Mouse (Mus musculus): ENCODE results near the gene St3gal4. TPM values are rescaled to one million over a fixed set of nuclear protein-coding genes. Genes with fewer than 3 reads are reported as not detected.

Gene St3gal4
- total RNA-seq, 1 experiment from 2014 or later, result 141 TPM

DNA sequence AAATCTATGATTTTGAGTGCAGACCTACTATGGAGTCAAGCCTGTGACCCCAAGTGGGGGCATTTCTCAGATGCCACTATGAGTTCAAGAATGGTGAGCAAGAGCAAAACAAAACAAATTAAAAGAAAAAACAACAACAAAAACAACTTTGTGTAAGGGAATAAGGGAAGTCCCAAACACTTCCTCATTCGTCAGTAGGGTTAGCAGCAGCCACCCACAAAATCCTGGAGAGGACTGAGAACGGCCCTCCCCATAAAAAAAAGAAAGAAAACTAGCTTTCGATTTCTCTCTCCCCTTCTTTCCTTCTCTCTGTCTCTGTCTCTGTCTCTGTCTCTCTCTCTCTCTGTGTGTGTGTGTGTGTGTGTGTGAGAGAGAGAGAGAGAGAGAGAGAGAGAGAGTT is 62.5 kb downstream of the St3gal4 start:
- no peak for ATAC-seq (replicated peaks; ENCODE audit: insufficient number of reproducible peaks, low FRiP score, low TSS enrichment, poor library complexity, severe bottlenecking)

DNA sequence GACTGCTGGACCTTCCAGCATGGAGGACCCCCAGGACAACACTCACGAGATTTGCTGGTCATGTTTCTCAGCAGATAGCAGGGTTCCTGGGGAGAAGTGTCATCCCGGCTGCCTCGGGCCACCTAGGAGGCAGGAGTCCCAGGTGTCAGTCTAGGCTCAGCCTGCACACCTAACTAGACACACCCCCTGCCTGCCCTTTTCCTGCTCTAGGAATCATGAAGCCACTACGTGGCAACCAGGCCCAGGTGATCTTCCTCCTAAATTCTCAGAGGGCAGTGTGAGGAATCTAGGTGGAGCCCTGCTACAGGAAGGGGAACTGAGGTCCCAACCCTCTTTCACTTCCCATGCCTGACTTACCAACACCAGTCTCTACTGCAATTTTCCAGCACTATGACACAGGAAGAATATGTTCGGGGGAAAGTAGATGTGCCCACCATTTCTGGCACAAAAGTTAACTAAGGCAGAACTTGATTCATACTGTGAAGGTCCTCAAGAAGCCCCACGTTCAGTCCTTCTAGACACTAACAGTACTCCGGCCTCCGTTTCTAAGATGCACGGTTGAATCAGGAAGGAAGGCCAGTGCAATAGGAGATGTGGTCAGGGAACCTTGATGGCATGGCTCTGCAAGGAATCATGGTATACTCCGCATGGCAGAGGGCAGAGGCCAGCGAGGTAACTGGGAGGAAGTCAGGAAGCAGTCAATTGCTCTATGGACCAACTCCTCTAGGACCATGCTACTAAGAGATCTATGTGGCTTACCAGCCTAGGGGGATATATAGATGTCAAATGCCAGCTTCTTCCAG is 63.3 kb downstream of the St3gal4 start:
- ATAC-seq (replicated peaks; ENCODE audit: insufficient number of reproducible peaks, low FRiP score, low TSS enrichment, poor library complexity, severe bottlenecking), result peak; percentile 75

- ATAC-seq (replicated peaks; ENCODE audit: insufficient number of reproducible peaks, low FRiP score, low TSS enrichment, poor library complexity, severe bottlenecking), result no peak
Observed at GRCm38 (mm10) chr9:35053669-35054068, 65.4 kb downstream of the St3gal4 start.

GRCm38 (mm10) chr9:35053081-35053480 is 66.0 kb downstream of the St3gal4 start:
- no peak for ATAC-seq (replicated peaks; ENCODE audit: insufficient number of reproducible peaks, low FRiP score, low TSS enrichment, poor library complexity, severe bottlenecking)

DNA sequence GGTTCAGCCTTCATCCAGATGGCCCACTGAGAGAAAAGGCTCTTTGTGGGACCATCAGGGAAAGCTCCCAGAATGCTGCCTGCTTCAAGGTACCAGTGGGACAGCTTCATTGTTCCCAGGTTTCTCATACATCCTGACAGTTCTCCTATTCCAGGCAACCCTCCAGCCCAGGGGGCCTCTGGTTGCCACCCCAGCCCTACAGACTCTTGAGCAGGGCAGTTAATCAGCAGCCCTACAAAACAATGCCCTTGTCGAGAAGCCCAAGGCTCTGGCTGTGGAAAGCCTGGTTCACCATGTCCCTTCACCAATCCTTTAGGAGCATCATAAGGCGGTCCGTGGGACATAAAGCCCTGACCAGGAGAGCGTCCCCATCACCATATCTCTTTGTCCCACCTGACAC is 66.4 kb downstream of the St3gal4 start:
- no peak for ATAC-seq (replicated peaks; ENCODE audit: insufficient number of reproducible peaks, low FRiP score, low TSS enrichment, poor library complexity, severe bottlenecking)

- no peak for ATAC-seq (replicated peaks; ENCODE audit: insufficient number of reproducible peaks, low FRiP score, low TSS enrichment, poor library complexity, severe bottlenecking)
Observed at GRCm38 (mm10) chr9:35051666-35052065, 67.4 kb downstream of the St3gal4 start.

DNA sequence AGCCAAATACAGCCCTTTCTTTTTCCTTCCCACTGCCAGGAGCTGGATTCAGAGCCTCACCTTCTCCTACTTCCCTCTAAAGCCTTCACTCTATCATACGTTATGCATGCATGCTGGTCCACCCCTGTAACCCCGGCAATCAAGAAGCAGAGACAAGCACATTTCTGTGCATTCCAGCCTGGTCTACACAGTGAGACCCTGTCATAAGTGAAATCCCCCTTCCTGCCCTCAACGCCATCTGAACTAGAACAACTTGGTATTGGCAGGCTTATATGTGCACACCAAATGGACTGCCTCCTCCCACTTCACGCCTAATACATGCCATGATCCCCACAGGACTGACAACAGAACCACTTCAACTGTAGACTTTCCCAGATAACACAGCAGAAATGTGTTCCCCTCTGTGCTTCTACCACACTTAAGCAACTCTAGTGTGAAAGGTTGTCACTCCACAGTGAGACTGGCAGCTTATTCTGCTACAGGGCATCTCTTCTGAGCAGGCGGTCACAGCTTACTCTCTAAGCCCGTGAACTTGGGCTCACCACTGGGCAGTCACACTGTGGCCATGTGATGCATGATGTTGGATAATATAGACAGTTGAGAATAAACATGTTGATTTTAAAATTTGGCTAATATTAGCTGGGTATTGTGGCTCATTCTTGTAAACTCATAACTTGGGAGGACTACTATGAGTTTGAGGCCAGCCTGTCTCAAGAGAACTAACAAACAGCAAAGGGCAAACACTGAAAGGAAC is 68.2 kb downstream of the St3gal4 start:
- no peak for ATAC-seq (replicated peaks; ENCODE audit: insufficient number of reproducible peaks, low FRiP score, low TSS enrichment, poor library complexity, severe bottlenecking)

DNA sequence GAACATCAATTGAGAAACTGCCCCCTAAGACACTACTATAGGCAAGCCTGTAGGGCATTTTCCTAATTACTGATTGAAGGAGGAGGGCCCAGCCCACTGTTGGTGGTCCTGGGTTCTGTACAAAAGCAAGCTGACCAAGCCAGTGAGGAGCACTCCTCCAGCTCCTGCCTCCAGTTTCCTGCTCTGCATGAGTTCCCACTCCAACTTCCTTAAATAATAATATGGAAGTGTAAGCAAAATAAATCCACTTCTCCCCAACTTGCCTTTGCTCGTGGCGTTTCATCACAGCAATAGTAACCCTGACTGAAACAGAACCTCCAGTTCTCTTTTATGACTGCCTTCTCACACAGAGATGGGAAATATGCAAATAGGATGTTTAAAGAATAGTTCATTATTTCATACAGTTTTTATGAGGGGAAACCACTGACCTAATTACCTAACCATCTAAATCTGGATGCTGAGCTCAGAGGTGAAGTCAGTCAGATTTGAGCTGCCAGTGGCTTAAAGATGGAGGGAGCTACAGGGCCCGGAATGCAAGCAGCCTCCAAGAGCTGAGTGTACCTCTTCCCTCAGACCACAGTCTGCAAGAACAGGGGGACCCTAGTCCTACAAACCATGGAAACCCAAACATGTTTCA is 69.1 kb downstream of the St3gal4 start:
- ATAC-seq (replicated peaks; ENCODE audit: insufficient number of reproducible peaks, low FRiP score, low TSS enrichment, poor library complexity, severe bottlenecking), result peak; percentile 71

DNA sequence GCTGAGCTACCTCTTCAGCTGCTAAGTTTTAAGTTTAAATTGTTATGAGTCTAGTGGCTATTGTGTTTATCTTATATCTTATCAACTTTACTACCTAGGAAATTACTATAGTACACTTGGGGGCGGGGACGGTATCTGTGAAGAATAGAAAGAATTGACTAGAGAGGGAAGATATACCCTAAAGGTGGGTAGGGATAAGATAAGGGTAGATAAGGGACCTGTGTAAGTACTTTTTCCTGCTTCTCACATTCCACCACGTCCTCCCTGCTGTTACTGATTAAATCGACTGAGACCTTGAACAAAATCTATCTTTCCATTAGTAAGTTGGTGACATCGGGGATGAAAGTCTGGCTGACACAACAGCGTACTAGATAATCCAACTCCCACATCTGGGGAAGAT is 70.6 kb downstream of the St3gal4 start:
- ATAC-seq (replicated peaks; ENCODE audit: insufficient number of reproducible peaks, low FRiP score, low TSS enrichment, poor library complexity, severe bottlenecking), result no peak

GRCm38 (mm10) chr9:35045756-35046155 is 73.3 kb downstream of the St3gal4 start:
- no peak for ATAC-seq (replicated peaks; ENCODE audit: insufficient number of reproducible peaks, low FRiP score, low TSS enrichment, poor library complexity, severe bottlenecking)

DNA sequence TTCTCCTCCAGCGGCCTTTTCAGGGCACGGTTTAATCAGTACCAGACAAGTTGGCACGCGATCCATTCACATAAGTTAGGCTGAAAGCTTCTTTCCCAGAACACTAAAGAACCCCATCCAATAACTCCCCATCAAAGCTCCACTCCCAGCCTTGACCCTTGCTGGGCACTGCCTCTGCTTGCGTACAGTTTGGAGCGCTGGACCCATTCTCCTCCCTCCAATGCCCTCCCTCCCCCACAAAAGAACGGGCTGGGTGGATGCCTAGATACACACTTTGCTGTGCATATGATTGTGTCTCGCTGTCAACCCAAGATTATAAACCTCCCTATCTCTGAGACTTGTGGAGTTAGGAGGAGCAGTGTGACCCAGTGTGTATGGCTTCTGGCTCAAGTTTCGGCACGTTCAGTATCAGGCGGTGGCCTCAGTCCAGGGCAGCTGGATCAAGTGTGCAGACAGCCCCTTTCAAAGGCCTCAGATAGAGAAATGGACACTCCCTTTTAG is 74.0 kb downstream of the St3gal4 start:
- no peak for ATAC-seq (replicated peaks; ENCODE audit: insufficient number of reproducible peaks, low FRiP score, low TSS enrichment, poor library complexity, severe bottlenecking)

DNA sequence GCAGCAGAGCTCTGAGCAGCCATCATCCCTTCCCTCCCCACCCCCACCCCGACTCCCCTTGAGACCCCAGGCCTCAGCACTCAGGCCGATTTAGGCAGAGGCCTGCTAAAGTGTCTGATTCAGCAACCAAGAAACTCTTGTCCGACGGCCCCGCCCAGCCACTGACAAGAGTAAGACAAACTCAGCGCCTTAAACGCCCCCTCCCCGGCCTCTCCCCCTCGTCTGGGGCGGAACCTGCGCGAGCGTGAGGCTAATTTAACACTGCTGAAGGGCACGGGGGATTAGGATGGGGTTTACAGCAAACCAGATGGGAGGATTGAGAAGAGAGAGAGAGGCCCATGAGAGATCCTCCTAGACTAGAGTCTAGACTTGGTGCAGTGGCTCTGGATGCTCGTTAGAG is 74.6 kb downstream of the St3gal4 start:
- ATAC-seq (replicated peaks; ENCODE audit: insufficient number of reproducible peaks, low FRiP score, low TSS enrichment, poor library complexity, severe bottlenecking), result no peak

DNA sequence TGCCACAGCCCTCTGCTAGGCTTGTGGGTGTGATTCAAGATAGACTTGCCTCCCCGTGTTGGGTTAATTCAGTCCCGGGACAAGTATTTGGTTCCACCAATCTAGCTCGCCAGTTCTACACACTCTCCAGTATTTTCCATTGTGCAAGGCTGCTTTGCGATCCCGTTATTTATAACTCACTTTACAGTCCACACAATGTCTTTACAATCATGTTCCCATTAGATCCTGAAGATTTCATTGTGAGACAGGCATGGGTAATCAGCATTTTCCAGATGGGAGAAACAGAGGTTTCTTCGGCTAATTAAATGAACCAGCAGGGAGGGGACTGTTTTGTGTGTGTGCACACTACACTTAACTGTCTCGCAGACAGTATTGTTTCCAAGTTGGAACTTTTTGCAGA is 75.4 kb downstream of the St3gal4 start:
- ATAC-seq (replicated peaks; ENCODE audit: insufficient number of reproducible peaks, low FRiP score, low TSS enrichment, poor library complexity, severe bottlenecking), result no peak

DNA sequence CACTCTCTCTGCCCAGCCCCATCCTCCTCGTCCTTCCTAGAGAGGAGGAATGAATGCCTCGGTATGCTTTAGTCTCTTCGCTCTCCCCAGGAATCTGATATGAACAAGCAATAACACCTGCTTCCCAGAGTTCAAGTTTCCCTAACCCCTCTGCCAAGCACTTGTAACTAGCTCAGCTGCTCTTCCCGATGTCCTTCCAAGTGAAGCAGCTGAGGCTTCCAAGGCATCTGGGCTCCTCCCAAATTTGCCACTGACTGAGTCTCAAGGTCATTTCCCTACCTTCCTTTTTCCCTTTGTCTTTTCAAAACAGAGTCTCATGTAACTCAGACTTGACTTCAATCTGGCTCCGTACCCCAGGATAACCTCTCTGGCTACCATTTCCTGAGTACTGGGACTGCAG is 77.6 kb downstream of the St3gal4 start:
- no peak for ATAC-seq (replicated peaks; ENCODE audit: insufficient number of reproducible peaks, low FRiP score, low TSS enrichment, poor library complexity, severe bottlenecking)

- ATAC-seq (replicated peaks; ENCODE audit: insufficient number of reproducible peaks, low FRiP score, low TSS enrichment, poor library complexity, severe bottlenecking), result no peak
Observed at GRCm38 (mm10) chr9:35039846-35040245, 79.2 kb downstream of the St3gal4 start.

DNA sequence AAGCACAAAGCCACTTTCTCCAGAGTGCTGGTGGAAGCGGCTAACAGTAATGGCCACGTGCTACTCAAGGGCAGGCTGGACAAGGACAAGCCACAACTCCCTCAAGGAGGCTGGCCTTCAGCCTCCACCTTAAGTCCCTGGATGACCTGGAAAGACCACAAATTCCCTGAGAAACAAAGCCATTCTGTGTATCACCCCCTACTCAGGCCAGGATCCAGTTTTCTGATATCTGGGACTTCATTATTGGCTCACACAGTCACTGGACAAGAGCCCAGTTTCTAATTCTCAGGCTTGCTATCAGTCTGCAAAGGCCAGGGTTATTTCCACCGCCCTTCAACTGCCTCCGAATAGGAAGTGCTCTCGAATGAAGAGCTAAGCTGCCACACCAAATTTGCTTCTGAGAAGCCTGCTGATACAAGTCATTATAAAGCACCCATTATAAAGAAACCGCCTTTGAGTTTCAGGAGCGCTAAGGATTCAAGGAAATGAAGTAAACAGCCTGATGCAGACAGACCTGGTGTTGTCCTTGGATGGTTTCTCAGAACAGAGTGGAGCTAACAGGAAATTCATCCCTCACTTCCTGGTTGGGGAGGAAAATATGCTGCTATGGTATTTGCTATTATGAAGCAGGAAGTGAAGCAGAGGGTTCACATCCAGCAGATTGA is 80.0 kb downstream of the St3gal4 start:
- no peak for ATAC-seq (replicated peaks; ENCODE audit: insufficient number of reproducible peaks, low FRiP score, low TSS enrichment, poor library complexity, severe bottlenecking)

DNA sequence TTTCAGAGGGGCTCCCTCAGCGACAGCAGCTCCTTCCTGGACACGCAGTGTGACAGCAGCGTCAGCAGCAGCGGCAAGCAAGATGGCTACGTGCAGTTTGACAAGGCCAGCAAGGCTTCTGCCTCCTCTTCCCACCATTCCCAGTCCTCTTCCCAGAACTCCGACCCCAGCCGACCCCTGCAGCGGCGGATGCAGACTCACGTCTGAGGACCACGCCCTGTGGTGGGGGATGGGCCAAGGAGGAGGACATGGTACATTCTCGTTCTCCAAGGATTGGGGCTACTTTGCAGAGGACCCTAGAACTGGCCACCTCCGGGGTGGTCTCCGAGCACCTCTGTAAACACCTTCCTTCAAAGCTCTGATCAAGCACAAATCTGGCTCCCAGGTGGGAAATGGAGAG is 84.0 kb downstream of the St3gal4 start:
- no peak for ATAC-seq (replicated peaks; ENCODE audit: insufficient number of reproducible peaks, low FRiP score, low TSS enrichment, poor library complexity, severe bottlenecking)

- ATAC-seq (replicated peaks; ENCODE audit: insufficient number of reproducible peaks, low FRiP score, low TSS enrichment, poor library complexity, severe bottlenecking), result no peak
Observed at GRCm38 (mm10) chr9:35032457-35032856, 86.6 kb downstream of the St3gal4 start.

GRCm38 (mm10) chr9:35030823-35031222 is 88.2 kb downstream of the St3gal4 start:
- no peak for ATAC-seq (replicated peaks; ENCODE audit: insufficient number of reproducible peaks, low FRiP score, low TSS enrichment, poor library complexity, severe bottlenecking)

Measured in monocyte, adult 5-6 weeks (primary cell).